Mouse (Mus musculus) left cerebral cortex, adult 2 months (tissue): ENCODE results near the gene Gm2663. TPM values are rescaled to one million over a fixed set of nuclear protein-coding genes. Genes with fewer than 3 reads are reported as not detected.
"Not testable (repeated sequence)": the region's sequence is repeated elsewhere in the genome, so short reads cannot be mapped to it uniquely, and the experiment has no call there.

Source experiments
- DNase-seq, 2 experiments: peaks; one replicate each; pipeline ENCODE4 v3.0.0; 2021 to 2022; ENCODE audit warnings: low spot score in 2 of 2, mixed read lengths in 1 of 2; ENCODE audit errors: extremely low spot score in 1 of 2
- H3K27ac ChIP-seq: fragments of 200-600 bp; 2 replicates; pipeline ENCODE4 v1.8.1; 2022
- H3K4me3 ChIP-seq: fragments of 200-600 bp; 2 replicates; pipeline ENCODE4 v1.8.1; 2022
- CTCF ChIP-seq: fragments of 200-600 bp; IDR thresholded peaks from 2 replicates; pipeline ENCODE4 v1.8.1; 2022; ENCODE audit warnings: antibody characterized with exemption, mild to moderate bottlenecking, moderate library complexity
- intact Hi-C: fragments of 180-260 bp; cut with DNase I; formaldehyde crosslinking; loops from one replicate; pipeline ENCODE4 v1.15.1; 2025
- long read RNA-seq, 2 experiments: library from polyadenylated mRNA; stranded (forward); transcript quantifications; one replicate each; pipeline ENCODE4 v2.0.0; 2021; ENCODE audit warnings: borderline mapping rate in 2 of 2
- total RNA-seq, 2 experiments: library from RNA; stranded (reverse); gene quantifications; 2 replicates each; pipeline ENCODE4 v1.2.3; 2021

Gene Gm2663
- not detected for total RNA-seq
- long read RNA-seq, experiment 1, result 0 reads
- long read RNA-seq, experiment 2, result 0 reads

GRCm38 (mm10) chr6:40999379-40999778 lies at the start of gene Gm2663:
Gene Gm2663 (minus strand): TSS chr6:40999479.
- H3K27ac ChIP-seq, DNase-seq, H3K4me3 ChIP-seq, intact Hi-C loops: not testable (repeated sequence)

GRCm38 (mm10) chr6:41048602-41049001 lies 49.3 kb upstream of the Gm2663 start:
- no peak overlapping the region for H3K4me3 ChIP-seq
- TF ChIP-seq CTCF, result no peak
- DNase-seq, result no peak
- H3K27ac ChIP-seq, result peak overlapping the region; percentile 55; the same call in 1 of the 2 replicates
- intact Hi-C loops, result no loop called here

- Histone ChIP-seq H3K4me3 (no peak overlapping the region), H3K27ac (peak overlapping the region; percentile 55)
- TF ChIP-seq CTCF, result no peak; the same call in 1 of the 2 replicates
- intact Hi-C loops, result no loop called here
- no peak for DNase-seq
Measured at GRCm38 (mm10) chr6:41047961-41048360, 48.7 kb upstream of the Gm2663 start.

- Histone ChIP-seq H3K4me3 (no peak overlapping the region), H3K27ac (no peak overlapping the region)
- no peak for DNase-seq
- TF ChIP-seq CTCF, result no peak
- intact Hi-C loops, result no loop called here
Measured at GRCm38 (mm10) chr6:41047202-41047601, 47.9 kb upstream of the Gm2663 start.

GRCm38 (mm10) chr6:41046553-41046952 lies 47.3 kb upstream of the Gm2663 start:
- no peak overlapping the region for H3K27ac ChIP-seq
- DNase-seq, result no peak
- peak; percentile 42 for TF ChIP-seq CTCF
- intact Hi-C loops, result no loop called here
- no peak overlapping the region for H3K4me3 ChIP-seq

- intact Hi-C loops, result no loop called here
- no peak for DNase-seq
- H3K4me3 ChIP-seq, result no peak overlapping the region
- no peak overlapping the region for H3K27ac ChIP-seq
- TF ChIP-seq CTCF, result no peak
Measured at GRCm38 (mm10) chr6:41044753-41045152, 45.5 kb upstream of the Gm2663 start.

- intact Hi-C loops, result no loop called here
- no peak for TF ChIP-seq CTCF
- no peak for DNase-seq
- no peak overlapping the region for H3K27ac ChIP-seq
- H3K4me3 ChIP-seq, result no peak overlapping the region
Measured at GRCm38 (mm10) chr6:41044314-41044713, 45.0 kb upstream of the Gm2663 start.

GRCm38 (mm10) chr6:41035409-41035808 lies 36.1 kb upstream of the Gm2663 start, which contains the start of gene 2210010C04Rik:
Gene 2210010C04Rik (minus strand): TSS chr6:41035509.
- H3K27ac ChIP-seq, result no peak within 1 kb of the TSS
- no peak for TF ChIP-seq CTCF
- no peak within 1 kb of the TSS for H3K4me3 ChIP-seq
- DNase-seq, result no peak
- intact Hi-C loops, result no loop called here

GRCm38 (mm10) chr6:41032802-41033201 lies 33.5 kb upstream of the Gm2663 start:
- DNase-seq, result no peak
- no peak overlapping the region for H3K27ac ChIP-seq
- no peak for TF ChIP-seq CTCF
- H3K4me3 ChIP-seq, result no peak overlapping the region
- intact Hi-C loops, result no loop called here

- no peak overlapping the region for H3K4me3 ChIP-seq
- no peak for TF ChIP-seq CTCF
- DNase-seq, result no peak
- intact Hi-C loops, result no loop called here
- H3K27ac ChIP-seq, result no peak overlapping the region
Measured at GRCm38 (mm10) chr6:41032231-41032630, 33.0 kb upstream of the Gm2663 start.

GRCm38 (mm10) chr6:41030821-41031220 lies 31.5 kb upstream of the Gm2663 start:
- Histone ChIP-seq H3K27ac (no peak overlapping the region), H3K4me3 (no peak overlapping the region)
- no peak for TF ChIP-seq CTCF
- intact Hi-C loops, result no loop called here
- no peak for DNase-seq

GRCm38 (mm10) chr6:41027053-41027452 lies 27.8 kb upstream of the Gm2663 start:
- TF ChIP-seq CTCF, result no peak
- Histone ChIP-seq H3K4me3 (no peak overlapping the region), H3K27ac (no peak overlapping the region)
- intact Hi-C loops, result no loop called here
- no peak for DNase-seq

GRCm38 (mm10) chr6:41025873-41026650 lies 26.8 kb upstream of the Gm2663 start:
- DNase-seq, result no peak
- intact Hi-C loops, result no loop called here
- no peak for TF ChIP-seq CTCF
- H3K27ac ChIP-seq, result no peak overlapping the region
- no peak overlapping the region for H3K4me3 ChIP-seq
